Mouse (Mus musculus) adipocyte (in vitro differentiated cells): ENCODE results near the gene Fam98a.

Source experiments
- DNase-seq: peaks from one replicate; pipeline ENCODE4 v3.0.0-alpha.2; 2016; ENCODE audit warnings: low spot score

Fam98a gene

DNA sequence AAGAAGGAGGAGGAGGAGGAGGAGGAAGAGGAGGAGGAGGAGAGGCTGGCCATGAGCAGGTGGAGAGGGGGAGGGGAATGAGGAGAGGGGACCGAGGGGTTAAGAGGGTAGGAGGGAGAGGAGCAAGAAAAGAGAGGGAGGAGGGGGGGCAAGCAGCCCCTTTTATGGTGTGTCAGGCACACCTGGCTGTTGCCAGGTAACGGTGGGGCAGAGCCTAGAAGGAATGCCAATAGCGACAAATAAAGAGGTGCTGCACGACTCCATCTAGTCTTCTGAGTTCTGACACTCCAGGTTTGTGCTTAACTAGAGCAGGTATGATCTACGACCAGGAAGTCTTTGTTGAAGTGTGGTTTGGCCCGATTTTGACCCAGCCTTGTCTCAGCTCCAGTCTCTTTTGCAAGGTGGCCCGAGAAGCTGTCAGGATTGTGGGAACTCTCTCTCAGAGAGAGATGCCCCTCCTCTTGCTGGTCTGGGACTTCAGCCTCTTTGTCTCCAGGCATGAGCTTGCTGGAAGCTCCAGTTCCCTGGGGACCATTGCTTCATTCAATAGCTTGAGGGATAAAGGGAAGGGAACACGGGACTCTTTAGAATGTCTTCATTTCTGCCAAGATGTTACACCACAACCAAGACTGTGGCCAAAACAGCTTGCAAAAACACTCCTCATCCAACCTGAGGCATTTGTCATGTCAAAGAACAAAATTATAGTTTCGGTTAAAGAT is 29.2 kb downstream of the Fam98a start:
- peak; percentile 100 for DNase-seq

DNA sequence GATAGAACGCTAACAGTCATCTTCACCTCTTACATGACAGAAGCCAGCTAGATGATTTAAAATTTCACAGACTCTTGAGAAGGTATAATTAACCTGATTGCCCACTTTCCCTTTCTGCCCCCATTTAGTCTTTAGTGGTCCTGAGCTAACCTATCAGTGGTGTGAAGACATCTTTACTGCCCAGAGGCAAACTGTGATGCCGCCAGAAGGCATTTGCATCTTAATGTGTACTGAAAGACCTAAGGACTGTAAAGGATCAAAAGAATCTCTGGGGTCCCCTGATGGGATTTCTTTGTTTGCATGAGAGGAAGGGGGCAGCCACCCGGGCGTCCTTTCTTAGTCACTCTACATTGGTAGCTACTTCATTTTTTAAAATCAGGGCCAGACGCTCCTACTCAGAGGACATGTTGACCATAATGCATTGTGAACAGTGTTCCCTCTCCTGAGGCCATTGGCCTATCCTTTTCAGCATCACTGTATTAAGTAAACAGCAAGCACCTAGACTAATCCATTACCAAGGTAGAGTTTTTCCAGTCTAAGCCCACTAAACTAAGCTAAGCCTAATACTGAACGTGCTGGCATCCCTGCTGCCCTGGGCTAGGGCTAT is 30.4 kb downstream of the Fam98a start:
- DNase-seq = no peak

DNA sequence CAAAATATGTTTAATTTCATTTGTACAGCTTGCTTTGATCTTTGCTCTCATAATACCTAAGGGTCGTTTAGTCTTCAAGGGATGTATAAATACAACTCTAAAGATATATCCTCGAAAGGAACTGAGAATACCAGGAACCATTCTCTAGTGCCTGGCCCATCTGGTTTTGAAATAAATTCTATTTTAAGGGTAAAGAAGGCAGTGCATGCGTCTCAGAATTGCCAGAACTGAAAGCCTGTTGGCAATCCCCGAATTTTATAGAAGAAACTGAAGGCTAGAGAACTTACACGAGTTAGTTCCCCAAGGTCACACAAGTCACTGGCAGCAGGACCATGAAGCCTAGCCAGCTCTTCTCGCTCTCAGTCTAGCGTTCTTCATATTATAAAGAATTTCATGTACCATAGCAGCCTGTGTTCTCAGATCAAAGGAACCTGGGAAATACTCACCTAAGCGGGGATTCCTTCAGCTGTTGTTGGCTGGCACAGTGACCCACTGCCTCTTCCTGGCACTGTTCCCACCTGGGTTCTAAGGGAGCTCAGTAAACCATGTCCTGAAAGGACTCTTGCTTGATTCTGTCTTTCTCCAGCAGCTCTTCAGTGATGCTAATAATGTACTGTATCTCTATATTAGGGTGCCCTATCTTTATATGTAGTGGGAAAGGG is 32.4 kb downstream of the Fam98a start:
- no peak for DNase-seq

DNA sequence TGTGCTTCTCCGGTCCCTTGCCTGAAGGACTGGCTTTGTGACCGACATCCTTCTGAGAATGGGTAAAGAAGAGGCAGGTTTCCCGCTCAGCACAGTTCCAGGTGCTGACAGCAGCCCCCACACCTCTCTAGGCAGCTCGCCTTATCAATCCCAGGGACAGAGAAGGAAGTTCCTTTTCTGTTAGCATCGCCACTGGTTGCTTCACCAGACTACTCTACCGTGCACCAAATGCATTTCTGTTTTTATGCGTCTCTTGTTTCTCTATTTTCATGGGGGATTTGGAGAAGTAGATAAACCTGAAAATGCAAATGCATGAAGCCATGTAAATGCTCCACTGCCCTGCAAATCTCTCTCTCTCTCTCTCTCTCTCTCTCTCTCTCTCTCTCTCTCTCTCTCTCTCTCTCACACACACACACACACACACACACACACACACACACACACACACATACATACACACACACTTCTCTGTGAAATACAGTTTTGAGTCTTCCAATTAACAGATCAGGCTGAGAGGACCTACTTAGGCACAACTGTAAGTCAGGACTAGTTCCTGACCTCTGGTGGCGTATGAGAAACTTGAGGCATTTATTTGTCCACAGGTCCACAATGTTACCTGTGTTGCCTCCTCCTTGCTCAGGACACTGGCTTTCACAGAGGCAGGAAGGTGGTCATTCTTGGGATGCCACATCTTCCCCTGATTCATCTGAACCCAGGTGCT is 33.4 kb downstream of the Fam98a start:
- DNase-seq = no peak

DNA sequence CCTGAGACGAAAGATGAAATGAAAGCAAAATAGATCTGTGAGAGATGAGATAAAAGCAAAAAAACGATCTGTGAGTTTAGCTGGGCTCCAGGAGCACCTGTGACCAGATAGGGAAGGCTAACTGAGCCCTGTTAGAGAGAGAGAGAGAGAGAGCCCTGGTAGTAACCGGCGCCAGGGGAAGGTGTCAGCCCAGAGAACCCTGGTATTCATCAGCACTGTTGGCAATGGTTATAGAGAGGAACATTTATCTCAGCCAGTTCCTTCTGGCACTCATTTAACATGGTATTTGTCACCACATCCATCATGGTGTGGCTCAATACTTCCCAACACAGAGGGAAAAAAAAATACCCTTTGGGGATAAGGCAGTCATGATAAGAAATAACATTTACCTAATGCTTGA is 35.2 kb downstream of the Fam98a start:
- DNase-seq = peak; percentile 64

DNA sequence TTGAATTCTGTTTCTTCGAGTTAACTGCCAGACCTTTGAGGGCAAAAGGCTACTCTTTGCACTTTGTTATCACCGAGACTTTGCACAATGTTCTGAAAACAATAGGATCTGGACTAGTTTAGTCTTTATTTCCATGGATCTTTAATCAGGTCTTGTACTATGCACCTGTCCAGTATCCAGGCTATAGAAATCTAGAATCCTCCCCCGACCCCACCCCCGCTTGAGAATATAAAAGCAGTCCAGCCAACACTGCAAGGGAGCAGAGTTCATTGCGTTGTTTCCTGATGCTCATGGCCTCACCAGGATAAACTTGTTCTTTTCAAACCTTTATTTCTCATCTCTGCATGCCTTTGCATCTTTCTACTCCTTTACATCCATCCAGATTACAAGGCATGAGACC is 42.5 kb downstream of the Fam98a start:
- DNase-seq = no peak

DNA sequence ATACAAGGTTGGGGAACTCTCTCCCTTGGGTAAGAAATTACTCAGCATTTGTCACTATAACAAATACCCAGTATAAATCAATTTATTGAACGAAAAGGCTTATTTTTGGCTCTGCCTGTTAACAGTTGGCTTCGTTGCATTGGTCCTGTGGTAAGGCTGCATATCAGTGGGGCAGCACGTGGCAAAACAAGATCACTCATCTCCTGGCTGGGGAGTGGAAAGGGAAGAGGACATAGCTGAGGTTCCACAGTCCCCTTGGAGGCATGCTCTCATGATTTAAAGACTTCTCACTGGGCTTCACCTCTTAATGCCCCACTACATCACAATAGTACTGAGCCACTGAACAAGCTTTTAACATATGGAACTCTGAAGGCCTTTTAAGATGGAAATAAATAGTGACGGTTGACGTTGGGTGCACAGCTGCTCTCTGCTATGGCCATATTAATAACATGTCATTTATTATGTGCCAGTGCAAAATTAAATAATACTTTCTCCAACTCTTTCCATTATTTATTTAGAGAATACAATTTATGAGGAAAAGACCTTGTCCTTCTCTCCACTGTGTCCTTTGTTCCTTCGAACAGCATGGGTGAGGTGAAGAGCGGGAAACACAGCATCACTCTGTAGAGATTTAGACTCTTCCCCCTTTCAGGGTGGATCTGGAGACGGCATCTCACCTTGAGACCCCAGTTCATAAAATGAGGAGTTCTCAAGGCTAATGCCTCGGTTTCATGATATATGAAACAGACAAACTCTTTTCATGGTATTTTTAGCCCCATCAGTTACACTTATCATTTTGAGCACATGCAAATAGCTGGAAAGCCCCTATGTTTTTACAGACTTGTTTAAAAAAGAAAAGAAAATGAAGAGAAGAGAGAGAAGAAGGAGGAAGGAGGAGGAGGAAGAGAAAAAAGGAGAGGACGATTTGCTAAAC is 44.8 kb downstream of the Fam98a start:
- DNase-seq = no peak

DNA sequence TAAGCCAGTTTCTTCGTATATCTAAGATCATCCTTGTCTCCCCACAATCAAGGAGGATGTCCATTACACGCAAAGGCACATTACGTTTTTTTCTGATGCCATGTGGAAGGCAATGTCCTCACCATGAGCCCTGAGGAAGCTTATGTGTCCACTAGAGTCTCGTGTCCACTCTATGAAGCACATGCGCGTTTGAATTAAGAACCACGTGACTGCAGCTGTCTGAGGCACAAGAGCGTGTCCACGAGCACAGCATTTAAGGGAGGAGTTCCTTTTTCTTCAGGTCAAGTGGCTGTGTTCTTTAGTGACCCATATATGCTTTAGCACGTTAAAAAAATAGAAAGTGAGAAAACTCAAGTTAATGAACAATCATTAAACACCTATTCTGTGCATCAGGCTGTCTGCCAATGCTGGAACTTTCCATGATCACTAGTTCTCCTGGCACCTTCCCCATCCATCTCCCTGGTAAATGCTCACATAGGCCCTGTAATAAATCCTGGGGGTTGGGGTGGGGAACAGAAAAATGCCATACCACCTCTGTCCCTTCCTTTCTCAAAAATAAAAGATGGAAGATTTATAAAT is 45.6 kb downstream of the Fam98a start:
- DNase-seq = no peak

DNA sequence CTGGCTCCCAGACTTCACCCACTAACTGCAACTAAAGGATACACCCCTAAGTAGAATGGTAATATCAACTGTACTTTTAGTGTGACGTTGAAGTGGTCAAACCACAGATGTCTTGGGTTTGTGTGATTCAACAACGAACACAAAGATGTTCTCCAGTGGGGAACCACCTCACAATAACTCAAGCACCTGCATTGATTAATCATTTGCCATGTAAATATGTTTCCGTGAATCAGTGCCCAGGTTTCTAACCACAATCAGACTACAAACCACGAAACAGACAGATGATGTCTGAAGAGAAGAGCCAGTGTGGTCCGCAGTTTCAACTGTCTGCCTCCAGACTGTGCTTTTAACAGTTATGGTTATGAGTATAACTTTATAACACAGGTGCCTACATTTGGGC is 46.7 kb downstream of the Fam98a start:
- DNase-seq = no peak

DNA sequence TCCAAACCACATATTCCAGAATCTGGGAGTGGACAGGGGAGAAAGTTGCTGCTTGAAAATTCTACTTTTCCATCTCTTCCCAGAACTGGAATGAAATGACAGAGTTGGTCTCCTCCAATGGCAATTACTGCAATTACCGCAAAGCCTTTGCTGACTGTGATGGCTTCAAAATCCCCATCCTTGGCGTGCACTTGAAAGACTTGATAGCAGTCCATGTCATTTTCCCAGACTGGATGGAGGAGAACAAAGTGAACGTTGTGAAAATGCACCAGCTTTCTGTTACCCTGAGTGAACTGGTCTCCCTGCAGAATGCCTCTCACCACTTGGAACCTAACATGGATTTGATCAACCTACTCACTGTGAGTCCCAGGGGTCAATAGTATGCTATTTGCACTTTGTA is 48.7 kb downstream of the Fam98a start:
- no peak for DNase-seq

DNA sequence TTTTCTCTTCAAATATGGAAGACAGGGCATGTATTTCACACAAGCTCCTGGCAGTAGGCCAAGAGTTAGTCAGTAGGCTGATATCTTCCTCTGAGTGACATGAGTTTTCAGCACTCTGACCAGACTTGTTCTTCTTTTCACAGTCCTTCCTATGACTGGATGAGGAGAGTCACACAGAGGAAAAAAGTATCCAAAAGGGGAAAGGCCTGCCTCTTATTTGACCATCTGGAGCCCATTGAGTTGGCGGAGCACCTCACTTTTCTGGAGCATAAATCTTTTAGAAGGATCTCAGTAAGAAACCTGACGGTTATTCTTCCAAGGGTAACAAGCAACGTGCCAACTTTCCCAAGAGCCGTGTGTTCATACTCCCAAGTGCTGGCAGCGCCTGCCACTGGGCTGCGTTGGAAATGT is 53.5 kb downstream of the Fam98a start:
- peak; percentile 92 for DNase-seq

DNA sequence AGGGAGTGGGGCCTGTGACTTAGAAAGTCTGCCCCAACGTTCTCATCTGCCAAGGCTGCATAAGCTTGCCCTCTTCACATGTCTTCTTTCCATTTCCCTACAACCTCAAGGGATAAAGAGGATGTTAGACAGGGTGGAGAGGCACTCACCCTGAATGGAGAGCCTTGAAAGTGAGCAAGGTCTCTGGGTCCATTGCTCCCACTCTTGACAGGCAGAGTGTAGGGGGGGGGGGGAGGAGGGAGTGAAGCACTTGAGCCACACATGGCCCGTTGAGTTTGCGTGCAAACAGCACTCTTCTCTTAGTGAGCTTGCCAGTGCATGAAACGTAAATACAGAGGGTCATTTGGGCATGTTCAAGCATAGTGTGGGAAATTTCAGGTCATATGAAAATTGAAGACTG is 56.5 kb downstream of the Fam98a start:
- DNase-seq = no peak
